Mouse (Mus musculus) liver, postnatal 0 days (tissue): ENCODE results near the gene Mllt11. TPM values are rescaled to one million over a fixed set of nuclear protein-coding genes. Genes with fewer than 3 reads are reported as not detected.

Source experiments
- ATAC-seq: fragments of 200-750 bp; cut with Nextera tagmentation; 2 replicates; pipeline ENCODE4 v1.8.0; 2017; ENCODE audit warnings: mild to moderate bottlenecking, moderate library complexity
- DNase-seq: peaks from one replicate; pipeline ENCODE4 v3.0.0-alpha.2; 2016
- H3K27ac ChIP-seq: fragments of 300-500 bp; sonication (generic); 2 replicates; pipeline ENCODE4 v1.5.1; 2014; ENCODE audit warnings: antibody characterized with exemption, moderate library complexity, mild to moderate bottlenecking, low read depth
- H3K27me3 ChIP-seq: fragments of 300-500 bp; sonication (generic); 2 replicates; pipeline ENCODE4 v1.6.1; 2014; ENCODE audit warnings: low read length, control low read depth, mixed read lengths; ENCODE audit not compliant: insufficient read depth
- H3K36me3 ChIP-seq: fragments of 300-500 bp; sonication (generic); replicated peaks from 2 replicates; pipeline ENCODE4 v1.6.1; 2014; ENCODE audit warnings: mild to moderate bottlenecking, control low read depth, low read length, moderate library complexity, mixed read lengths; ENCODE audit not compliant: insufficient read depth
- H3K4me1 ChIP-seq: fragments of 300-500 bp; sonication (generic); 2 replicates; pipeline ENCODE4 v1.6.1; 2014; ENCODE audit warnings: antibody characterized with exemption, mild to moderate bottlenecking, control low read depth; ENCODE audit not compliant: insufficient read depth
- H3K4me2 ChIP-seq: fragments of 300-500 bp; sonication (generic); 2 replicates; pipeline ENCODE4 v1.6.1; 2014; ENCODE audit warnings: low read depth, mild to moderate bottlenecking, low read length, moderate library complexity, mixed read lengths
- H3K4me3 ChIP-seq: fragments of 300-500 bp; sonication (generic); 2 replicates; pipeline ENCODE4 v1.5.1; 2014; ENCODE audit warnings: low read depth, low read length
- H3K9ac ChIP-seq: fragments of 300-500 bp; sonication (generic); replicated peaks from 2 replicates; pipeline ENCODE4 v1.6.1; 2014; ENCODE audit warnings: mild to moderate bottlenecking, moderate library complexity
- H3K9me3 ChIP-seq: fragments of 300-500 bp; sonication (generic); 2 replicates; pipeline ENCODE4 v1.6.1; 2016; ENCODE audit warnings: mild to moderate bottlenecking, control low read depth, low read length, mixed read lengths
- CTCF ChIP-seq: sonication (generic); IDR thresholded peaks from 2 replicates; pipeline ENCODE4 v1.5.1; 2016; ENCODE audit warnings: antibody characterized with exemption, low read depth
- EP300 ChIP-seq: IDR thresholded peaks from 2 replicates; pipeline ENCODE4 v1.6.1; 2016; ENCODE audit warnings: antibody characterized with exemption, low read depth, mild to moderate bottlenecking
- WGBS: fragments of 180-500 bp; shearing (Covaris S2); extraction: QIAGEN DNeasy Blood & Tissue Kit; methylation state at CpG from one replicate; pipeline ENCODE4 v1.1.7; 2014; ENCODE audit not compliant: insufficient replicate concordance; 5-methylcytosine and 5-hydroxymethylcytosine counted together
- polyA plus RNA-seq: library from polyadenylated mRNA; unstranded; fragments of >200 nt; fragmentation: Nextera tagmentation; extraction: Ambion mirVana; gene quantifications from 2 replicates; pipeline ENCODE4 v1.2.1, GENCODE M21; 2015

Gene Mllt11
- polyA plus RNA-seq, 1 experiment from 2014 or later, result 2.0 TPM

DNA sequence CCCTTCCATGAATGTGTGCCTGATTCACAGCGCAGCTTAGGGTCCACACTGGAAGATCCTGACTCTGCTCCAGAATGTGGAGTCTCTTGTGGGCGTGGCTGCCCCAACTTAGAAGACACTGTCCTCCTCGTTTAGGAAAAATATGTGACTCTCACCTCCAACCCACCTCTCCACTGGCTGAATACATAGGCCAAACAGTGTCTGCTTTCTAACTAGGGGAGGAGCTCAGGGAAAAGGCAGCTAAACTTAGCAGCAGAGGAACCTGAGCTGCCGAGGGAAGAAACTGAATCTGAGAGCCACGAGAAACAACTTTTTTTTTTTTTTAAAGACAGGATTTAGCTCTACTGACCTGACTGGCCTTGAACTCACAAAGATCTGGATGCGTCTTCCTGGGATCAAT, 43.2 kb upstream of the Mllt11 start:
- no peak overlapping the region for H3K4me3 ChIP-seq
- 53% methylated on average over 6 of the region's 6 CpGs for WGBS
- no peaks in the 10 kb centered on the region for H3K27me3 ChIP-seq
- no peaks in the 10 kb centered on the region for H3K36me3 ChIP-seq
- ATAC-seq (no peak), DNase-seq (no peak)
- H3K9ac ChIP-seq, result no peak overlapping the region
- H3K4me2 ChIP-seq, result no peak overlapping the region
- H3K9me3 ChIP-seq, result no peaks in the 10 kb centered on the region
- H3K4me1 ChIP-seq, result peaks cover 20% of the 10 kb centered on the region
- no peak overlapping the region for H3K27ac ChIP-seq
- TF ChIP-seq CTCF, result no peak
- TF ChIP-seq EP300, result no peak

DNA sequence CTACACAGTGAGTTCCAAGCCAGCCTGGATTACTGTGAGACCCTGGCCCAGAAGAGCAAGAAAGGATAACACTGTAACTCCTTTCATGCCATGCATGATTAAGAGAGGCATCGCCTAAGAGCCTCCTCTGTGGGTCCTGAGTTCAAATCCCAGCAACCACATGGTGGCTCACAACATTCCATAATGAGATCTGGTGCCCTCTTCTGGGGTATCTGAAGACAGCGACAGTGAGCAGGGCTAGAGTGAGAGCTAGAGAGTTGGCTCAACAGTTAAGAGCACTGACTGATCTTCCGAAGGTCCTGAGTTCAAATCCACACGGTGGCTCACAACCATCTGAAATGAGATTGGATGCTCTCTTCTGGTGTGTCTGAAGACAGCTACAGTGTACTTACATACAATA, 42.5 kb upstream of the Mllt11 start:
- H3K4me1 ChIP-seq, result peaks cover 16% of the 10 kb centered on the region
- DNase-seq, result no peak
- 86% methylated on average over 4 of the region's 4 CpGs for WGBS
- no peak overlapping the region for H3K4me2 ChIP-seq
- no peaks in the 10 kb centered on the region for H3K9me3 ChIP-seq
- no peak for ATAC-seq
- H3K27ac ChIP-seq, result no peak overlapping the region
- no peaks in the 10 kb centered on the region for H3K36me3 ChIP-seq
- no peaks in the 10 kb centered on the region for H3K27me3 ChIP-seq
- TF ChIP-seq CTCF (peak; percentile 34), EP300 (no peak)
- no peak overlapping the region for H3K9ac ChIP-seq
- H3K4me3 ChIP-seq, result no peak overlapping the region

DNA sequence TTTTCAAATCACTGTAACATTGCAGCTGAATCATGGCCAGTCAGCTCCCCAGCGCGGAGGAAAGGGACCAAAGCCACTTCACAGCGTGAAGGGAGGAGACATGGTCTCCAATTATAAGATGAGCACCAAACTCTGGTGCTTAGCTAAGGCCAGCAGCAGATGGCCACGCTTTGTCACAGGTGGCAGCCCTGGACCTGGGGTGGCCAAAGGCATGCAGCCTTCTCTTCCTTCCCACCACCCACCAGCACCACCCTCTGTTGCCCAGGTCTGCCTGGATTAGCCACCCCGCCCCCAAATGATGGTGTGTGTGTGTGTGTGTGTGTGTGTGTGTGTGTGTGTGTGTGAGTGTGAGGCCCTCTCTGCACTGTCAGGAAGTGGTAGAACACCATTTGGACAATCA, 41.5 kb upstream of the Mllt11 start:
- Histone ChIP-seq H3K4me2 (no peak overlapping the region), H3K4me1 (peaks cover 16% of the 10 kb centered on the region), H3K27ac (no peak overlapping the region), H3K9ac (no peak overlapping the region), H3K36me3 (no peaks in the 10 kb centered on the region), H3K4me3 (no peak overlapping the region), H3K9me3 (no peaks in the 10 kb centered on the region), H3K27me3 (no peaks in the 10 kb centered on the region)
- 76% methylated on average over 5 of the region's 5 CpGs for WGBS
- TF ChIP-seq CTCF (no peak), EP300 (no peak)
- ATAC-seq (no peak), DNase-seq (no peak)

DNA sequence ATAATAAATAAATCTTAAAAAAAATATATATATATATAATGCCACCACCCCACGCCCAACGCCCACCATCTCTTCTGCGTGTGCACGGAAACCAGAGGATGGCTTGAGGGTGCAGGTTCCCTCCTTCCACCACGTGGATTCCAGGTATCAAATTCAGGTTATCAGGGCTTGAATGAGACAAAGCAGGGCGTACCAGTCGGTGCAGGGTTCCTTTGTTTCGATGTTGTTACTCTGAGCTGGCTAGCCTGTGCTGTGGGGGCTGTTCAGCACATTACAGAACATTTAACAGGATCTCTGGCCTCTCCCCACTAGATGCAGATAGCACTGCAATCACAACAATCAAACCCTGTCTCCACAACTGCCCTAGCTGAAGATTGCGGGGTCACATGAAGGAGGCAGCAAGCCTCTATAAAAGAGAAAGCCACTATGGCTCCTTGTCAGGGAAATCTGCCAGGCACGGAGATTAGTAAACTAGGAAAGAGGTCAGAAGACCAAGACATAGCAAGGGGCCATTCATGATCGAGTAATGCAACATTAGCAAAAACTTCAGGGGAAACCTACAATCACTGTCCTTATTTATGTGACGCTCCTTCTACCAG, 38.9 kb upstream of the Mllt11 start:
- Histone ChIP-seq H3K9ac (no peak overlapping the region), H3K4me2 (no peak overlapping the region), H3K36me3 (peaks cover 3% of the 10 kb centered on the region; the same call in 1 of the 2 replicates), H3K9me3 (no peaks in the 10 kb centered on the region), H3K4me1 (peaks cover 11% of the 10 kb centered on the region), H3K27ac (no peak overlapping the region), H3K27me3 (no peaks in the 10 kb centered on the region), H3K4me3 (no peak overlapping the region)
- TF ChIP-seq CTCF, result no peak
- TF ChIP-seq EP300, result no peak
- WGBS, result 85% methylated on average over 12 of the region's 12 CpGs
- ATAC-seq (no peak), DNase-seq (no peak)

GRCm38 (mm10) chr3:95269789-95270188, 37.8 kb upstream of the Mllt11 start:
- Histone ChIP-seq H3K4me3 (no peak overlapping the region), H3K4me1 (0 out of 2 replicates have a peak, but pooled peaks cover 6% of the 10 kb centered on the region), H3K36me3 (peaks cover 6% of the 10 kb centered on the region; the same call in 1 of the 2 replicates), H3K27me3 (no peaks in the 10 kb centered on the region), H3K4me2 (no peak overlapping the region), H3K9me3 (no peaks in the 10 kb centered on the region), H3K27ac (no peak overlapping the region), H3K9ac (no peak overlapping the region)
- 86% methylated on average over 5 of the region's 5 CpGs for WGBS
- TF ChIP-seq EP300, result no peak
- TF ChIP-seq CTCF, result no peak
- ATAC-seq, result no peak
- no peak for DNase-seq

DNA sequence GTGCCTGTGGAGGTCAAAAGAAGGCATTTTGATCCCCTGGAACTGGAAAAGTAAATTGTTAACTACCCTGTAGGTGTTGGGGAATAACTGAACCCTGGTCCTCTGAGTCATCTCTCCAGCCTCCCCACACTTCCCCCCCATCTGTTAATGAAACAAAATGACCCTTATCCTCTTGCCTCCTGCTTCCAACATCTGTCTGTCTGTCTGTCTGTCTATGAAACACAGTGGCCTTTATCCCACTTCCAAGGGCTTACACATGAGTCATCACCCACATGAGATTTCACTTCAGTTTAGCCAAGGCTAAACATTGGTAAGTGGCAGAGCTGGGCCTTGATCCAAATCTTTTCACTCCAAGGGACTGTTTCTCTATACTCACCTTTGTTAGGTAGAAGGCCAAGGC, 35.9 kb upstream of the Mllt11 start:
- ATAC-seq (peak; percentile 84), DNase-seq (peak; percentile 25)
- H3K9ac ChIP-seq, result no peak overlapping the region
- H3K27ac ChIP-seq, result peak overlapping the region; percentile 83
- no peak for TF ChIP-seq CTCF
- peak; percentile 80 for TF ChIP-seq EP300
- H3K9me3 ChIP-seq, result no peaks in the 10 kb centered on the region
- no peak overlapping the region for H3K4me2 ChIP-seq
- H3K4me3 ChIP-seq, result no peak overlapping the region
- no peaks in the 10 kb centered on the region for H3K27me3 ChIP-seq
- 0 out of 2 replicates have a peak, but pooled peaks cover 6% of the 10 kb centered on the region for H3K4me1 ChIP-seq
- peaks cover 6% of the 10 kb centered on the region; the same call in 1 of the 2 replicates for H3K36me3 ChIP-seq

DNA sequence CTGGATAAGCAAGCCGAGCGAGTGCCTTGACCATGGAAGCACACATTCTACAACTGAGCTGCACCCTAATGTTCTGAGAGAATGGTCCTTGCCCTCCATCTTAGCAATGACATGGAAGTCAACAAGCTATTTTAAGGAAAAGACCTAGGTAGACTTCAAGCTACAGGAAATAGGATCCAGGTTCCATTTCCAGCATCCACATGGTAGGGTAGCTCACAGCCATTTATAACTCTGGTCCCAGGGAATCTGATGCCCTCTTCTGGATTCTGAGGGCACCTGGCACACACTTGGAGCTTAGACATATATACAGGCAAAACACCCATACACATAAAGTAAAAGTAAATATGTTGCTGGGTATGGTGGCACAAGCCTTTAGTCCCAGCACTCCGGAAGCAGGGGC, 34.1 kb upstream of the Mllt11 start:
- H3K4me1 ChIP-seq, result 0 out of 2 replicates have a peak, but pooled peaks cover 6% of the 10 kb centered on the region

More for the DNA sequence above, 34.1 kb upstream of the Mllt11 start:
- no peak overlapping the region for H3K4me2 ChIP-seq
- H3K27ac ChIP-seq, result no peak overlapping the region
- H3K4me3 ChIP-seq, result no peak overlapping the region
- 92% methylated on average over 3 of the region's 3 CpGs for WGBS
- ATAC-seq (no peak), DNase-seq (no peak)
- no peak overlapping the region for H3K9ac ChIP-seq
- H3K9me3 ChIP-seq, result no peaks in the 10 kb centered on the region
- no peaks in the 10 kb centered on the region for H3K27me3 ChIP-seq
- H3K36me3 ChIP-seq, result peaks cover 6% of the 10 kb centered on the region
- no peak for TF ChIP-seq CTCF
- no peak for TF ChIP-seq EP300
